Mouse (Mus musculus) G1E (cell line): Measurements from ENCODE around the gene Slc43a1.
"Not testable (repeated sequence)": the region's sequence is repeated elsewhere in the genome, so short reads cannot be mapped to it uniquely, and the experiment has no call there.

Experiments
- CTCF ChIP-seq: IDR thresholded peaks from 2 replicates; pipeline ENCODE4 v1.5.1; 2012; ENCODE audit warnings: low read depth, low read length, inconsistent platforms, mixed read lengths
- GATA1 ChIP-seq: IDR thresholded peaks from 2 replicates; pipeline ENCODE4 v1.6.1; 2012; ENCODE audit warnings: borderline replicate concordance, low read length, inconsistent platforms, mixed read lengths
- GATA2 ChIP-seq: IDR thresholded peaks from 2 replicates; pipeline ENCODE4 v1.6.1; 2012; ENCODE audit warnings: low read depth, low read length, inconsistent platforms, borderline replicate concordance
- POLR2AphosphoS5 ChIP-seq: IDR thresholded peaks from 2 replicates; pipeline ENCODE4 v1.6.1; 2012; ENCODE audit warnings: low read depth, low read length, inconsistent platforms; ENCODE audit not compliant: insufficient replicate concordance
- TAL1 ChIP-seq: conservative IDR thresholded peaks from 2 replicates; pipeline ENCODE4 v1.6.1; 2012; ENCODE audit warnings: low read depth, low read length, inconsistent platforms, mixed read lengths

DNA sequence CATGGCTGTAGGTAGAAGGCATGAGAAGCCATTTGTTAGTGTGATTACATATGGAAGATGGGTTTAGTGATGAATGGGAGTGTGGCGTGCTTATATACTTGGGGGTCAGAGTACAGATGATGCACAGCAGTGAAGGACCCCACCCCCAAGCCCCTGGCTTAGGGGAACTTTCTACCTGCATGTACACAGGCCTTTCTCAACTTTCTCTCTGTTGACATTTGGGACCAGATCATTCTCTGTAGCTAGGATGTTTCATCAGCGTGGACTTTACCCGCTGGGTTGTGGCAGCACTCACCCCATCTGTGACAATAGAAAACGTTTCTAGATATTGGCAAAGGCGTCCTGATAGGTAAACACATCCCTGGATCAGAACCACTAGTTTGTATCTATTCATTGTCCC lies 37.4 kb upstream of the Slc43a1 start:
- not testable (repeated sequence) for TF ChIP-seq TAL1, CTCF, GATA2, GATA1, POLR2AphosphoS5
